Mouse (Mus musculus): ENCODE results near the gene Rptor.

Gene Rptor

GRCm38 (mm10) chr11:119781165-119781564 is 178.5 kb downstream of the Rptor start:
- no peak for DNase-seq (ENCODE audit: extremely low spot score, low spot score)

GRCm38 (mm10) chr11:119781726-119782125 is 179.0 kb downstream of the Rptor start:
- DNase-seq (ENCODE audit: extremely low spot score, low spot score), result no peak

GRCm38 (mm10) chr11:119783653-119784052 is 180.9 kb downstream of the Rptor start:
- no peak for DNase-seq (ENCODE audit: extremely low spot score, low spot score)

- no peak for DNase-seq (ENCODE audit: extremely low spot score, low spot score)
Observed at GRCm38 (mm10) chr11:119784672-119785341, 182.1 kb downstream of the Rptor start.

GRCm38 (mm10) chr11:119785661-119786384 is 183.1 kb downstream of the Rptor start:
- DNase-seq (ENCODE audit: extremely low spot score, low spot score), result no peak

- DNase-seq (ENCODE audit: extremely low spot score, low spot score), result no peak
Observed at GRCm38 (mm10) chr11:119786385-119786880, 183.7 kb downstream of the Rptor start.

GRCm38 (mm10) chr11:119788488-119788887 is 185.8 kb downstream of the Rptor start:
- DNase-seq (ENCODE audit: extremely low spot score, low spot score), result no peak

GRCm38 (mm10) chr11:119788919-119789713 is 186.4 kb downstream of the Rptor start:
- DNase-seq (ENCODE audit: extremely low spot score, low spot score), result no peak

- no peak for DNase-seq (ENCODE audit: extremely low spot score, low spot score)
Observed at GRCm38 (mm10) chr11:119791923-119792564, 189.3 kb downstream of the Rptor start.

GRCm38 (mm10) chr11:119793378-119793777 is 190.7 kb downstream of the Rptor start:
- no peak for DNase-seq (ENCODE audit: extremely low spot score, low spot score)

GRCm38 (mm10) chr11:119794020-119794419 is 191.3 kb downstream of the Rptor start:
- DNase-seq (ENCODE audit: extremely low spot score, low spot score), result no peak

GRCm38 (mm10) chr11:119794671-119795070 is 192.0 kb downstream of the Rptor start:
- no peak for DNase-seq (ENCODE audit: extremely low spot score, low spot score)

- no peak for DNase-seq (ENCODE audit: extremely low spot score, low spot score)
Observed at GRCm38 (mm10) chr11:119796406-119796805, 193.7 kb downstream of the Rptor start.

- DNase-seq (ENCODE audit: extremely low spot score, low spot score), result no peak
Observed at GRCm38 (mm10) chr11:119796846-119797245, 194.1 kb downstream of the Rptor start.

- DNase-seq (ENCODE audit: extremely low spot score, low spot score), result no peak
Observed at GRCm38 (mm10) chr11:119799536-119799935, 196.8 kb downstream of the Rptor start.

- no peak for DNase-seq (ENCODE audit: extremely low spot score, low spot score)
Observed at GRCm38 (mm10) chr11:119801855-119802254, 199.2 kb downstream of the Rptor start.

GRCm38 (mm10) chr11:119802947-119803346 is 200.2 kb downstream of the Rptor start:
- no peak for DNase-seq (ENCODE audit: extremely low spot score, low spot score)

GRCm38 (mm10) chr11:119804392-119804791 is 201.7 kb downstream of the Rptor start:
- no peak for DNase-seq (ENCODE audit: extremely low spot score, low spot score)

GRCm38 (mm10) chr11:119805112-119805750 is 202.5 kb downstream of the Rptor start:
- DNase-seq (ENCODE audit: extremely low spot score, low spot score), result no peak

GRCm38 (mm10) chr11:119806539-119806938 is 203.8 kb downstream of the Rptor start:
- no peak for DNase-seq (ENCODE audit: extremely low spot score, low spot score)

Data from neural tube, embryonic 10.5 days (tissue).